Mouse (Mus musculus): ENCODE results near the gene Nxn. TPM values are rescaled to one million over a fixed set of nuclear protein-coding genes. Genes with fewer than 3 reads are reported as not detected.

Nxn gene
- polyA plus RNA-seq, 1 experiment from 2014 or later = 11.9 TPM

DNA sequence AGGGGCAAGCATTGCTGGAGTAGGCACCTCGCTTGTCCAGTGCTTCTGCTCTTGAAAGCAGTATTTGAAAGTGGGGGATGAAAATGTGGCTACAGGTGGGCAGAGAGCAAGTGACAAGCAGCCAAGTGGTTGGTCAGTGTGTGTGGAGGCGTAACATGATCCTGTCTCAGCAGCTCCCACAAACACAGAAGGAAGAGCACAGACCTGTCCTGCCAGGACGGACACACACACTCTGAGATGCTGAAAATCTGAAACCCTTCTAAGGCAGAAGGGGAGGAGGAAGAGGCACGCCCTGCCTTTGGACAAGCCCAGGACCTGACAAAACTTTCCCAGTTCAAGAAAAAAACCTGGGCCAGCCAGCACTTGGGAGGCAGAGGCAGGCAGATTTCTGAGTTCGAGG is 34.9 kb downstream of the Nxn start:
- H3K9me3 ChIP-seq (ENCODE audit: low read length) = no peaks in the 10 kb centered on the region
- H3K27me3 ChIP-seq (replicated peaks; ENCODE audit: insufficient read depth, low read length) = no peaks in the 10 kb centered on the region
- H3K4me1 ChIP-seq (ENCODE audit: insufficient read depth, low read depth, low read length) = no peaks in the 10 kb centered on the region
- DNase-seq (ENCODE audit: low spot score) = no peak
- H3K36me3 ChIP-seq (ENCODE audit: insufficient read depth, low read length) = no peaks in the 10 kb centered on the region
- no peak for ATAC-seq
- no peak overlapping the region for H3K27ac ChIP-seq (ENCODE audit: low read length)
- no peak for TF ChIP-seq EP300 (IDR thresholded peaks at IDR 0.05)
- TF ChIP-seq CTCF (IDR thresholded peaks at IDR 0.05) = no peak
- H3K4me3 ChIP-seq (ENCODE audit: low read depth, low read length) = no peak overlapping the region
- H3K4me2 ChIP-seq (replicated peaks; ENCODE audit: low read depth, low read length) = no peak overlapping the region
- 71% methylated on average over 5 of the region's 5 CpGs for WGBS
- no peak overlapping the region for H3K9ac ChIP-seq (replicated peaks; ENCODE audit: low read depth)

DNA sequence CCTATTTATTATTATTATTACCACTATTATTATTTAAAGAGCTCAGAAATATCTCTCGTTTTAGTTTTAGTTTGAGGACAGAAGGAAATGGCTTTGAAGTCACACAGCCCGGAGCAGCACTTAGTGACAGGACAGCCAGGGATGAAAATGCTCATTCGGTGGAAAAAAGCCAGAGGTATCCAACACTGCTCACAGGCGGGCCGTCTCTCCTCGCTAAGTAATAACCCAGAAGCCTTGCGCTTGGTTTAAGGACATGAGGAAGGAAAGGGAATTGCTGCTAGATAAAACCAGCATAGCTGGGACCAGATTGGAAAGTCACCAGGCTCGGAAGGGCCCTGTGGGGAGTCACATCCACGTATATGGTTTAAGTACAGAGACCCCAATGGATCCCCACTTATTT is 35.3 kb downstream of the Nxn start:
- Histone ChIP-seq H3K4me3 (ENCODE audit: low read depth, low read length) (no peak overlapping the region), H3K36me3 (ENCODE audit: insufficient read depth, low read length) (no peaks in the 10 kb centered on the region), H3K27me3 (replicated peaks; ENCODE audit: insufficient read depth, low read length) (no peaks in the 10 kb centered on the region), H3K27ac (ENCODE audit: low read length) (no peak overlapping the region), H3K9ac (replicated peaks; ENCODE audit: low read depth) (no peak overlapping the region), H3K4me1 (ENCODE audit: insufficient read depth, low read depth, low read length) (no peaks in the 10 kb centered on the region), H3K4me2 (replicated peaks; ENCODE audit: low read depth, low read length) (no peak overlapping the region), H3K9me3 (ENCODE audit: low read length) (no peaks in the 10 kb centered on the region)
- no peak for DNase-seq (ENCODE audit: low spot score)
- TF ChIP-seq CTCF (IDR thresholded peaks at IDR 0.05) = no peak
- TF ChIP-seq EP300 (IDR thresholded peaks at IDR 0.05) = no peak
- WGBS = 24% methylated on average over 9 of the region's 9 CpGs
- no peak for ATAC-seq

DNA sequence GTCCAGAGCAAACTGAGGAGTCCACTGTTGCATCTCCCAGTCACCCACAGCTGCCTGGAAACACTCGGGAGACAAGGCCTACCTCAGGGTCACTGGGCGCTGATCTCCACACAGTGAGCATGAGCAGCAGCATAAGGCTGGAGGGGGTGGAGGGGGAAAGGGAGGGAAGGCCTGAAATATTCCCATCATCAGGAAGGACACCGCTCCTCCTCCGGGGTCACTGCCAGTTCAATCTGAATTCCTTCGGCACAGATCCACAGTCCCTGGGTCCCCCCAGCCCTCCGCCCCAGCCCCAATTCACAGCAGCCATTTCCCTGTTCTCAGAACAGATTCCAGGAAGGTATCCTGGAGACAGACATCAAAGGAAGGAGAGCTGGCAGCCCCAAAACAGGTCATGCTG is 35.8 kb downstream of the Nxn start:
- no peak for ATAC-seq

DNA sequence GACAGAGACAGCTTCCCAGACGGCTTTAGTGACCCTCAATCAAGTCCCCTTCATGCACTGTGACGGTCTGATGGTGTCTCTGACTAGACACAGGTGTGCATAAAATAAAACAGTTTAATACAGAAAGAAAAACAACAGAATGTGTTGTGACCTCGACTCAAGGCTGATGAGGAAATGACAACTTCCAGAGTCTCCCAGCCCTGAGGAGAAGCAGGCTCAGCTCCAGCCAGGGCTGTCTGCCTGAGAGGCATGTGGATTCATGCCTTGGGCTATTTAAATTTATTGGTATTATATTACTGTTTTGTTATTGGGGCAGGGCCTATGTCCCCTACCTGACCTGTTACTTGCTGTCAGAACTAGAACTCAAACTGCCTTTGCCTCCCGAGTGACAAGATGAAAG is 37.5 kb downstream of the Nxn start:
- TF ChIP-seq CTCF (IDR thresholded peaks at IDR 0.05) (no peak), EP300 (IDR thresholded peaks at IDR 0.05) (no peak)
- Histone ChIP-seq H3K4me1 (ENCODE audit: insufficient read depth, low read depth, low read length) (no peaks in the 10 kb centered on the region), H3K4me2 (replicated peaks; ENCODE audit: low read depth, low read length) (no peak overlapping the region), H3K9me3 (ENCODE audit: low read length) (no peaks in the 10 kb centered on the region), H3K9ac (replicated peaks; ENCODE audit: low read depth) (no peak overlapping the region), H3K4me3 (ENCODE audit: low read depth, low read length) (no peak overlapping the region), H3K27ac (ENCODE audit: low read length) (no peak overlapping the region), H3K36me3 (ENCODE audit: insufficient read depth, low read length) (no peaks in the 10 kb centered on the region), H3K27me3 (replicated peaks; ENCODE audit: insufficient read depth, low read length) (no peaks in the 10 kb centered on the region)
- 56% methylated on average over 4 of the region's 4 CpGs for WGBS
- DNase-seq (ENCODE audit: low spot score) (no peak), ATAC-seq (no peak)

More for the DNA sequence above, 35.8 kb downstream of the Nxn start:
- WGBS = 28% methylated on average over 6 of the region's 6 CpGs
- Histone ChIP-seq H3K4me1 (ENCODE audit: insufficient read depth, low read depth, low read length) (no peaks in the 10 kb centered on the region), H3K9me3 (ENCODE audit: low read length) (no peaks in the 10 kb centered on the region), H3K36me3 (ENCODE audit: insufficient read depth, low read length) (no peaks in the 10 kb centered on the region), H3K4me3 (ENCODE audit: low read depth, low read length) (no peak overlapping the region), H3K9ac (replicated peaks; ENCODE audit: low read depth) (no peak overlapping the region), H3K27me3 (replicated peaks; ENCODE audit: insufficient read depth, low read length) (no peaks in the 10 kb centered on the region), H3K27ac (ENCODE audit: low read length) (no peak overlapping the region), H3K4me2 (replicated peaks; ENCODE audit: low read depth, low read length) (no peak overlapping the region)
- DNase-seq (ENCODE audit: low spot score) = no peak
- TF ChIP-seq EP300 (IDR thresholded peaks at IDR 0.05) = no peak
- no peak for TF ChIP-seq CTCF (IDR thresholded peaks at IDR 0.05)

DNA sequence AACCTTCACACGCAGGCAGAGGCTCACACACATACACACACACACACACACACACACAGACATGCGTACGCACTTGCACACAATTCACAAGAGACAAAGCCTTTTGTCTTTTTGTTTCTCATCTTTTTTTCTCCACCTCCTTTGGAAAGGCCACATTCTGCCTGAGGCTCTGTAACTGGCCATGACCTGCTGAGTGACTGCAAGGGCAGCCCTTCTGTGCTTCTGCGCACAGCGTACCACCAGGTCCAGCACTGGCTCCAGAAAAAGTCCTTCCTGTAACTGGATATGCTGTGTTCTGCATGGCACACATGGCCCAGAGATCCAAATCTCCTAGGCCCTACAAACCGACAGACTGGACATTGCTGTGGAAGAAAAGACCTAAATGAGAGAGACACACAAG is 38.7 kb downstream of the Nxn start:
- no peak for DNase-seq (ENCODE audit: low spot score)
- no peak for TF ChIP-seq CTCF (IDR thresholded peaks at IDR 0.05)
- TF ChIP-seq EP300 (IDR thresholded peaks at IDR 0.05) = no peak
- no peak for ATAC-seq
- no peaks in the 10 kb centered on the region for H3K27me3 ChIP-seq (replicated peaks; ENCODE audit: insufficient read depth, low read length)
- WGBS = 88% methylated on average over 6 of the region's 6 CpGs
- H3K4me3 ChIP-seq (ENCODE audit: low read depth, low read length) = no peak overlapping the region
- no peak overlapping the region for H3K9ac ChIP-seq (replicated peaks; ENCODE audit: low read depth)
- no peak overlapping the region for H3K4me2 ChIP-seq (replicated peaks; ENCODE audit: low read depth, low read length)
- no peaks in the 10 kb centered on the region for H3K9me3 ChIP-seq (ENCODE audit: low read length)
- no peaks in the 10 kb centered on the region for H3K4me1 ChIP-seq (ENCODE audit: insufficient read depth, low read depth, low read length)
- no peaks in the 10 kb centered on the region for H3K36me3 ChIP-seq (ENCODE audit: insufficient read depth, low read length)
- H3K27ac ChIP-seq (ENCODE audit: low read length) = no peak overlapping the region

DNA sequence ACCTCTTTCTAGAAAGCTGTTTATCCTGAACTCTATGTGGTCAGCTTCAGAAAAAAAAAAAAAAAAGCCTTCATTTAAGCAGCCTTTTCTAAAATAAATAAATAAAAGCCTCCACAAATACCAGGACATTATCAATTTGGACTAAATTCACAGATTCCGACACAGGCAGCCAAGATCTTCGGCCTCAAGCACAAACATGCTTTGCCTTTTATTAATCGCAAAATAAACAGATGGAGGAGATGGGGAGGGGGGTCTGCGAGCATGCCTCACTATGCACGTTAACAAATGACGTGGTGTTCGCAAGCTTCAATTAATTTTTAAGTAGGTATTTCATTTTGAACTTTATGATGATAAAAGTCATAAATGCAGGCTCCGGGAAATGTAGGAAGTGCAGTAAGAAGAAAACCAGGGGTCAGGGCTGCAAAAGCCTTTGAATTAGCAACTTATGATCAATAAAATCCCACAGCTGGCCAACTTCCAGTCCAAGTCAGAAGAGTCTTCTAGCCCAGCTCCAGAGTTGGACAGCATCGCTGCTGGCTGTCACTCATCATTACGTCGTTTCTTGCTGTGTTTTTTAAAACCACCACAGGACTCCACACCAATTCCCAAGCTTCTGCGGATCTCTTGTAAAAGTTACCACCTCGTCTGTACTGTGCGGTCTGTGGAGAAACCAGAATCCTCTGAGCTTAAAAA is 40.2 kb downstream of the Nxn start:
- 57% methylated on average over 14 of the region's 14 CpGs for WGBS
- Histone ChIP-seq H3K4me1 (ENCODE audit: insufficient read depth, low read depth, low read length) (no peaks in the 10 kb centered on the region), H3K27me3 (replicated peaks; ENCODE audit: insufficient read depth, low read length) (no peaks in the 10 kb centered on the region), H3K9me3 (ENCODE audit: low read length) (no peaks in the 10 kb centered on the region), H3K4me3 (ENCODE audit: low read depth, low read length) (no peak overlapping the region), H3K36me3 (ENCODE audit: insufficient read depth, low read length) (no peaks in the 10 kb centered on the region), H3K27ac (ENCODE audit: low read length) (no peak overlapping the region), H3K9ac (replicated peaks; ENCODE audit: low read depth) (no peak overlapping the region), H3K4me2 (replicated peaks; ENCODE audit: low read depth, low read length) (no peak overlapping the region)
- TF ChIP-seq CTCF (IDR thresholded peaks at IDR 0.05) (no peak), EP300 (IDR thresholded peaks at IDR 0.05) (no peak)
- ATAC-seq (no peak), DNase-seq (ENCODE audit: low spot score) (no peak)

DNA sequence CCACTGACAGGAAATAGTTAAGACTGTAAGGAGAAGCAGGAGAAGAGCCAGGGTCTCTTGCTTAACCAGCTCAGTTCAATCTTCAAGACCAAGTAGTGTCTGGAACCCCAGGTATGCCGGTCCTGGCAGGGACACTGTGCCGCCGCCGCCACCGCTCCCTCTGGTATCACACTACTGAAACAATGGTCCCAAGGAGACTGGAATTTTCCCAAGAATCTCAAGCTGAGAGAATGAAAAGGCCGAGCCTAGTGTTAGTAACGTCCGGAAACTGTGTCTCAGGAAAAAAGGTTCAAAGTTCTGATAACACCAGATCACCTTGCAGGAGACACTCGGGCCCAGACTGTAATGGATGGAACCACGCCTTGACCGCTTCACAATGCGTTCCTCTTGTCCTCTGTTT is 41.5 kb downstream of the Nxn start:
- no peak for DNase-seq (ENCODE audit: low spot score)

More for the DNA sequence above, 41.5 kb downstream of the Nxn start:
- H3K4me2 ChIP-seq (replicated peaks; ENCODE audit: low read depth, low read length) = no peak overlapping the region
- no peak overlapping the region for H3K27ac ChIP-seq (ENCODE audit: low read length)
- 56% methylated on average over 12 of the region's 12 CpGs for WGBS
- TF ChIP-seq EP300 (IDR thresholded peaks at IDR 0.05) (no peak), CTCF (IDR thresholded peaks at IDR 0.05) (no peak)
- H3K9me3 ChIP-seq (ENCODE audit: low read length) = no peaks in the 10 kb centered on the region
- H3K4me1 ChIP-seq (ENCODE audit: insufficient read depth, low read depth, low read length) = no peaks in the 10 kb centered on the region
- no peaks in the 10 kb centered on the region for H3K27me3 ChIP-seq (replicated peaks; ENCODE audit: insufficient read depth, low read length)
- H3K9ac ChIP-seq (replicated peaks; ENCODE audit: low read depth) = no peak overlapping the region
- H3K36me3 ChIP-seq (ENCODE audit: insufficient read depth, low read length) = no peaks in the 10 kb centered on the region
- ATAC-seq = no peak
- no peak overlapping the region for H3K4me3 ChIP-seq (ENCODE audit: low read depth, low read length)

Measured in lung, postnatal 0 days (tissue).